Mouse (Mus musculus) spleen, adult 18-20 months (tissue): ENCODE measurements around the gene Macrod2.

Experiments used
- DNase-seq, 2 experiments: peaks; one replicate each; pipeline ENCODE4 v3.0.0; 2022; ENCODE audit warnings: mixed read lengths in 2 of 2

Gene Macrod2

GRCm38 (mm10) chr2:140913679-140914412 lies 518.7 kb downstream of the Macrod2 start:
- DNase-seq, result no peak

- no peak for DNase-seq
Measured at GRCm38 (mm10) chr2:140926922-140927321, 531.8 kb downstream of the Macrod2 start.

GRCm38 (mm10) chr2:140934483-140934882 lies 539.4 kb downstream of the Macrod2 start:
- no peak for DNase-seq

- DNase-seq, result no peak
Measured at GRCm38 (mm10) chr2:140949461-140949860, 554.4 kb downstream of the Macrod2 start.

GRCm38 (mm10) chr2:140959246-140959645 lies 564.1 kb downstream of the Macrod2 start:
- DNase-seq, result no peak

GRCm38 (mm10) chr2:140970181-140970580 lies 575.1 kb downstream of the Macrod2 start:
- DNase-seq, result no peak

- DNase-seq, result no peak
Measured at GRCm38 (mm10) chr2:140971845-140972244, 576.7 kb downstream of the Macrod2 start.

GRCm38 (mm10) chr2:140985670-140986372 lies 590.7 kb downstream of the Macrod2 start:
- no peak for DNase-seq

GRCm38 (mm10) chr2:141003846-141004245 lies 608.7 kb downstream of the Macrod2 start:
- DNase-seq, result no peak

- no peak for DNase-seq
Measured at GRCm38 (mm10) chr2:141004326-141004725, 609.2 kb downstream of the Macrod2 start.

- no peak for DNase-seq
Measured at GRCm38 (mm10) chr2:141005616-141006015, 610.5 kb downstream of the Macrod2 start.

GRCm38 (mm10) chr2:141007725-141008124 lies 612.6 kb downstream of the Macrod2 start:
- no peak for DNase-seq

GRCm38 (mm10) chr2:141008458-141008857 lies 613.3 kb downstream of the Macrod2 start:
- DNase-seq, result no peak

GRCm38 (mm10) chr2:141013443-141014165 lies 618.5 kb downstream of the Macrod2 start:
- DNase-seq, result no peak

GRCm38 (mm10) chr2:141022971-141023370 lies 627.9 kb downstream of the Macrod2 start:
- no peak for DNase-seq

- no peak for DNase-seq
Measured at GRCm38 (mm10) chr2:141023916-141024315, 628.8 kb downstream of the Macrod2 start.

- DNase-seq, result no peak
Measured at GRCm38 (mm10) chr2:141024316-141025043, 629.4 kb downstream of the Macrod2 start.

GRCm38 (mm10) chr2:141056685-141057454 lies 661.8 kb downstream of the Macrod2 start:
- no peak for DNase-seq

GRCm38 (mm10) chr2:141057455-141057833 lies 662.3 kb downstream of the Macrod2 start:
- no peak for DNase-seq

GRCm38 (mm10) chr2:141073981-141074855 lies 679.1 kb downstream of the Macrod2 start:
- DNase-seq, result no peak

- no peak for DNase-seq
Measured at GRCm38 (mm10) chr2:141078221-141078620, 683.1 kb downstream of the Macrod2 start.
